Mouse (Mus musculus): Measurements from ENCODE around the gene Pam.

GRCm38 (mm10) chr1:98084596-98085274 is 10.7 kb downstream of the Pam start:
- TF ChIP-seq CTCF (IDR thresholded peaks at IDR 0.05; ENCODE audit: control insufficient read depth, insufficient read depth, low read length): no peak
- no peak for TF ChIP-seq POLR2A (IDR thresholded peaks at IDR 0.05; ENCODE audit: borderline replicate concordance, control insufficient read depth, low read depth, low read length)
